Mouse (Mus musculus) layer of hippocampus, adult 2 months (tissue): ENCODE data around the gene Olfr702. TPM values are rescaled to one million over a fixed set of nuclear protein-coding genes. Genes with fewer than 3 reads are reported as not detected.
A peak's percentile ranks its signal among the peaks of the same experiment; 100 is the strongest.

ENCODE experiments used
- DNase-seq, 2 experiments: peaks; one replicate each; pipeline ENCODE4 v3.0.0; 2022; ENCODE audit warnings: low spot score in 2 of 2
- H3K27ac ChIP-seq: fragments of 200-600 bp; 2 replicates; pipeline ENCODE4 v1.8.1; 2022
- H3K4me3 ChIP-seq: fragments of 200-600 bp; 2 replicates; pipeline ENCODE4 v1.8.1; 2022; ENCODE audit warnings: mild to moderate bottlenecking
- CTCF ChIP-seq: fragments of 200-600 bp; conservative IDR thresholded peaks from 2 replicates; pipeline ENCODE4 v1.8.1; 2022; ENCODE audit warnings: antibody characterized with exemption, mild to moderate bottlenecking, moderate library complexity
- long read RNA-seq, 2 experiments: library from polyadenylated mRNA; stranded (forward); transcript quantifications; one replicate each; pipeline ENCODE4 v2.0.0; 2021; ENCODE audit warnings: borderline mapping rate in 2 of 2
- total RNA-seq, 2 experiments: library from RNA; stranded (reverse); gene quantifications; 2 replicates each; pipeline ENCODE4 v1.2.3; 2021

Gene Olfr702
- total RNA-seq: not detected
- long read RNA-seq, experiment 1: 0 reads
- long read RNA-seq, experiment 2: 0 reads

DNA sequence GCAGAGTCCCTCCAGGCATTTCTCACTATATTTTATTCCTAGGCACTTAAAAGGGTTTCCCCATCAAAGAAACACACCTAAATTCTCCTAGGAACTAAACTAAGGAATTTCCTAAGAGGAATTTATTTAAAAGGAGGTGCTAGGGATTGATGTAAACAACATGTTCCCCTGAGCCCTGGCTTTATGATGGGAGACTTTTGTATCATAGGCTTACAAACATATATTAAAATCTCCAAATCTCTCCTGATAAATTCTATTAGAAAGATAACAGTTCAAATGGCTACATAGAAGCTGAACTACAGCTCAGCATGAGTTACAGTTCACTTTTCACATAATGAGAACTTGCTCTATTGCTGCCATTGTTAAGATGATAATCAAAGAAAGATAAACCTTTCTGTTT lies at the start of gene Olfr702:
Gene Olfr702 (minus strand): TSS at position 101 of the 400 bp plus-strand sequence.
- no peak within 1 kb of the TSS for H3K27ac ChIP-seq
- TF ChIP-seq CTCF: no peak
- no peak for DNase-seq
- H3K4me3 ChIP-seq: no peak within 1 kb of the TSS

DNA sequence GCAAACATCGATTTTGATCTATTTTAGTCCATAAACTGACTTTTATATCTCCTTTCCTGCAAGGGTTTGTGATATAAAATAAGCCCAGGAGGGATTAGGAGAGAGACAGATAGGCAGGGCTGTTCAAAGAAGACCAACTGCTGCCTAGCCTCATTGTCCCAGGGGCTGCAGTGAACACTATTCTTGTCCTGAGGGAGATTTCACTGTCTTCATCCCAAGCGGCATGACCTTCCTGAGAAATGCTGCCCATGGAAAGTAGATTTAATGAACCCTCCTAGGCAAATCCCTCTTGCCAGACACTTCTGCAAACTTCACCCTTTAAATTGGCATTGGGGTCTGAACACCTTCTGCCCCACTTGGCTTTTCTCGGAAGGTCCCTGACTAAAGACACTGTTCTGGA lies 43.1 kb upstream of the Olfr702 start, which contains the start of gene Olfr705:
Gene Olfr705 (minus strand): TSS at position 101 of the 400 bp plus-strand sequence.
- Histone ChIP-seq H3K4me3 (no peak within 1 kb of the TSS), H3K27ac (no peak within 1 kb of the TSS)
- TF ChIP-seq CTCF: no peak
- DNase-seq: no peak

DNA sequence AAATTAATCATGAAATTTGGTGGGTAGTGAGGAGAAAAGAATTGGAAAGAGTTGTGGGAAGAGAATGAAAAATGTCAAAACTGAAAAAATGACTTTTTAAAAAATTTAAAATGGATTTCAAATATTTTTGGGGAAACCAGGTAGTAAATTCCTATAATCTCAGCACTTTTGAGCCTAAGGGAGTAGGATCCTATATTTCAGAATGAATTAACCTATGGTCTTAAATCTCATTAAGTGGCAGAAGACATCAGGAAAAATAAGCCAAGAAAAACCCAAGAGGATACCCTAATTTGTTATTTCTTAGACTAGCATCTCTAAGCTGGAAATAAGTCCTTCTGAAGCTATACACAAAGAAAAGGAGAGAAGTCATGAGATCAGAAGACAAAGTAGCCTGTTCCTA lies 29.2 kb upstream of the Olfr702 start, which contains the start of gene Olfr704:
Gene Olfr704 (plus strand): TSS at position 301 of the 400 bp plus-strand sequence.
- Histone ChIP-seq H3K4me3 (no peak within 1 kb of the TSS), H3K27ac (no peak within 1 kb of the TSS)
- TF ChIP-seq CTCF: no peak
- DNase-seq: no peak

DNA sequence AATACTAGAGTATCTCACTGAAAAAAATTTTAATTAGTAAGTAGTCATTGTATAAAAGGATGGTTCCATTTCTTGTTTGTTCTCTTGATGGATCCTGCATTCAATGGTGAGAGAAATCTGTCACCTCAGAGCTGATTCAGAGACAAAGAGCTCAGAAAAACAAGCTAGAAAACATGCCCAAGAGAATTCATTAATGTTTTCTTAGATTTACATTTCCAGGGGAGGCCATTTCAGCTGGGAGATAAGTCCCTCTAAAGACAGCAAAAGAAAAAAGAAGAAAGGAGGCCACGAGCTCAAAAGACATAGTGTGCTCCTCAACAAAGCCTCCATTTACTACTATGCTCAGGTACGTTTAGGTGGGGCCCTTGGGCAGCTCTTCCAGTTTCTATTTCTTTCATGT lies 9.4 kb upstream of the Olfr702 start, which contains the start of gene Olfr703:
Gene Olfr703 (plus strand): TSS at position 301 of the 400 bp plus-strand sequence.
- Histone ChIP-seq H3K27ac (no peak within 1 kb of the TSS), H3K4me3 (no peak within 1 kb of the TSS)
- DNase-seq: no peak
- no peak for TF ChIP-seq CTCF

DNA sequence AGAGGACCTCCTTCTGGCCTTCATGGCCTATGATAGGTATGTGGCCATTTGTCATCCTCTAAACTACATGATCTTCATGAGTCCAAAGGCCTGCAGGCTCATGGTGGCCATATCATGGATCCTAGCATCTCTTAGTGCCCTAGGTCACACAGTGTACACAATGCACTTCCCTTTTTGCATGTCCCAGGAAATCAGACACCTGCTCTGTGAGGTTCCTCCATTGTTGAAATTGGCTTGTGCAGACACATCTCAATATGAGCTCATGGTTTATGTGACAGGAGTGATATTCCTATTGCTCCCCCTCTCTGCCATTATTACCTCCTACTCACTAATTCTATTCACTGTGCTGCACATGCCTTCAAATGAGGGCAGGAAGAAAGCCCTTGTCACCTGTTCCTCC lies 15.3 kb downstream of the Olfr702 start:
- H3K4me3 ChIP-seq: no peak overlapping the region
- DNase-seq: no peak
- TF ChIP-seq CTCF: no peak
- H3K27ac ChIP-seq: no peak overlapping the region

DNA sequence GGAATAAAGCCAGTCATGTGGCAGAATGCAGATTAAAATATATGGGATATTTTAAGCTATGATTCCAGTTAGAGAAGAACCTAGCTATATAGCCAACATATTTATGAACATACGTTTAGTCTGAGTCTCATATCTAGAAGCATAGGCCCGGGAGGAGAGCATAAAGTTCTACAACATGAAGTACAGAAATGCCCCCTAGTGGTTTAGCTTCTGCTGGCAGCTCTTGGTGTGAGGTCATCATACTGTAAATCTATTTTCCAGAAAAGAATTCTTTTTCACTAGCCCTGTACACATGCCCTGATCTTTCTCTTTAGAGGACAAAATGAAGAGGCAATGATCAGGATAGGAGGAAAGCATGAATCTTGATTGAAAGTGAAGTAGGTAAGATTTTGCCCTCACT lies 17.9 kb downstream of the Olfr702 start:
- TF ChIP-seq CTCF: peak; percentile 65
- Histone ChIP-seq H3K4me3 (no peak overlapping the region), H3K27ac (no peak overlapping the region)
- no peak for DNase-seq

DNA sequence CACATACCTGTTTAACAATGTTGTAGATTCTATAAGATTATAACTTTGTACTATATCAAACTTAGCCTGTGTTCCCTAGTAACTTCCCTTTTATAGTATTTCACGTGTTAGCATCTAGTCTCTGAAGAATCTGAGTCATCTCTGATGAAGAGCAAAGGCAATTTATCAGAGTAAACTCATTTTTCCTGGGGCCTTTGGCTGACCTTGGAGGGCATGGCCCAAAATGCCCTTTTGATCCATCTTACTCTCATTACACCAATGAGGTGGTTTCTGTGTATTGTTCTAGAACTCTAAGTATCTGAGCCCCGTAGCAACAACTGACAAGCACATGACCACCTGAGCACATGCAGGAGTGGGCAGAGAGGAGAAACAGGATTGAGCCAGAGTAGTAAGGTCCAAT lies 19.9 kb downstream of the Olfr702 start, which contains the start of gene Olfr701:
Gene Olfr701 (plus strand): TSS at position 301 of the 400 bp plus-strand sequence.
- H3K4me3 ChIP-seq: no peak within 1 kb of the TSS
- no peak within 1 kb of the TSS for H3K27ac ChIP-seq
- no peak for TF ChIP-seq CTCF
- DNase-seq: no peak

DNA sequence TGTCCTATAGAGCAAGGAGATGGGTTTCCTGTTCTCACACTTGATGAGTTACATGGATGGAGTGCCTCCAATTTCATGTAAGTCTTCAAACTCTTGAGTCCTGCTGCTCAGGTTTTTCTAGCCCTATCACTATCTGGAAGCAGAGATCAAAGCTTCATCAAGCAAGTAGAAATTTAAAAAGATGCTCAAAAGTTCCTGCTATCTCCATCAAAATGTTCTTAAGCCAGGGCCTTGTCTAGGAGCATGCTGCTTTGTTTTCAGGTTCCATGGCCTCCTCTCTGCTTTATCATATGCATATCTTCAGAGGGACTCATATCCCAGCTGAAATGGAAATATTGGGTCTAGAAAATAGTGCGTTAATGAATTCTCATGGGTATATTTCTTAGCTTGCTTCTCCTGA lies 25.0 kb downstream of the Olfr702 start, which contains the start of gene Olfr700:
Gene Olfr700 (minus strand): TSS at position 101 of the 400 bp plus-strand sequence.
- TF ChIP-seq CTCF: no peak
- no peak for DNase-seq
- Histone ChIP-seq H3K4me3 (no peak within 1 kb of the TSS), H3K27ac (no peak within 1 kb of the TSS)

DNA sequence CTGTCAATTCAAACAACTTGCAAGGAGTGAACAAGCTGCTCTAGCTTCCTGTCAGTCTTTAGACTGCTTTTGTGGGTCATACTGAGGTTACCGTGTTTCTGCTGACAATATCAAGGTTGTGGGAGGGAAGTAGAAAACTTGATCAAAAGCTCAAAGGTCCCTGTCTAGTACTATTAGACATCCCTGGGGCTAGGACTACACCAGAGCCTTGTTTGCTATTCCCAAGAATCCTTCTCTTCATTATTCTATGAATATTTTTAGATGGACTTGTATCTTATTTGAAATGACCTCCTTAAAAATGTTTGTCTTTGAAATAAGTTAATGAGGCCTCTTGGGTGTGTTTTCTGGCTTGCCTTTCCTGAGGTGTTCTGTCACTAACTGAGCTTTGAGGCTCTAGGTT lies 40.6 kb downstream of the Olfr702 start, which contains the start of gene Olfr699:
Gene Olfr699 (minus strand): TSS at position 101 of the 400 bp plus-strand sequence.
- no peak within 1 kb of the TSS for H3K4me3 ChIP-seq
- TF ChIP-seq CTCF: no peak
- DNase-seq: no peak
- no peak within 1 kb of the TSS for H3K27ac ChIP-seq

DNA sequence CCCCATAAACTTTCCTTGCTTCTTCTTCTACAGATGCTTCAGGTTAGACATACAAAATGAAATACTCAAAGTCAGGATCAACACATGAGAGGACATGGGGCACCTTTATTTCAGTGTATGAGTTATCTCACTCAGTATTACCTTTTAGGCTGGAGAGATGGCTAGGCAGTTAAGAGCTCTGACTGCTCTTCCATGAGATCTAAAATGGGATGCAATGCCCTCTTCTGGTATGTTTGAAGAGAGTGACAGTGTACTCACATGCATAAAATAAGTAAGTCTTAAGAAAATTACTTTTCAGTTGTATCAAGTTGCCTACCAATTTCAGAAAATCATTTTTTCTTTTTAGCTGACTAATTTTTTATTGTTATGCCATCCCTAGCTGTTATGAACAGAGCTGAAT lies 45.4 kb downstream of the Olfr702 start:
- Histone ChIP-seq H3K27ac (no peak overlapping the region), H3K4me3 (no peak overlapping the region)
- no peak for DNase-seq
- TF ChIP-seq CTCF: peak; percentile 22

Other genes starting within 250 kb of the Olfr702 start
- gene Olfr693, start 153.3 kb downstream of the Olfr702 start, total RNA-seq: not detected
- not detected for gene Olfr694, start 142.1 kb downstream of the Olfr702 start, total RNA-seq
- not detected for gene Olfr695, start 117.5 kb downstream of the Olfr702 start, total RNA-seq
- gene Olfr697, start 91.5 kb downstream of the Olfr702 start, total RNA-seq: not detected
- not detected for gene Olfr698, start 78.5 kb downstream of the Olfr702 start, total RNA-seq
- not detected for gene Olfr699, start 40.7 kb downstream of the Olfr702 start, total RNA-seq
- gene Olfr700, start 25.1 kb downstream of the Olfr702 start, total RNA-seq: not detected
- not detected for gene Olfr701, start 19.8 kb downstream of the Olfr702 start, total RNA-seq
- not detected for gene Olfr703, start 9.5 kb upstream of the Olfr702 start, total RNA-seq
- gene Olfr704, start 29.3 kb upstream of the Olfr702 start, total RNA-seq: not detected
- gene Olfr705, start 43.0 kb upstream of the Olfr702 start, total RNA-seq: not detected
- not detected for gene Olfr706, start 54.3 kb upstream of the Olfr702 start, total RNA-seq
- gene Olfr707, start 67.3 kb upstream of the Olfr702 start, total RNA-seq: not detected
- gene Olfr1532-ps1, start 74.1 kb upstream of the Olfr702 start, total RNA-seq: not detected
- not detected for gene Olfr709-ps1, start 98.3 kb upstream of the Olfr702 start, total RNA-seq
- not detected for gene Olfr710, start 114.4 kb upstream of the Olfr702 start, total RNA-seq
- under 1 TPM in 1 of 2 experiments, not detected in 1; 0.08 TPM for gene Olfr6, start 130.0 kb upstream of the Olfr702 start, total RNA-seq
- gene Olfr711, start 141.6 kb upstream of the Olfr702 start, total RNA-seq: not detected
- not detected for gene Olfr2, start 172.2 kb upstream of the Olfr702 start, total RNA-seq
- not detected for gene Olfr713, start 197.3 kb upstream of the Olfr702 start, total RNA-seq
- gene Olfr714, start 237.1 kb upstream of the Olfr702 start, total RNA-seq: not detected